Mouse (Mus musculus) layer of hippocampus, adult 8-10 months (tissue): ENCODE data around the gene Hddc3. TPM values are rescaled to one million over a fixed set of nuclear protein-coding genes. Genes with fewer than 3 reads are reported as not detected.
"Not testable (repeated sequence)": the region's sequence is repeated elsewhere in the genome, so short reads cannot be mapped to it uniquely, and the experiment has no call there.

Experiments
- DNase-seq, 2 experiments: peaks; one replicate each; pipeline ENCODE4 v3.0.0; 2022; ENCODE audit warnings: low spot score in 2 of 2
- total RNA-seq, 4 experiments: library from RNA; stranded (reverse); gene quantifications; 2 replicates each; pipeline ENCODE4 v1.2.4; 2022

The Hddc3 gene
- total RNA-seq, result 10 to 100 TPM; 37.7 to 55.7 (median 49.0) TPM

DNA sequence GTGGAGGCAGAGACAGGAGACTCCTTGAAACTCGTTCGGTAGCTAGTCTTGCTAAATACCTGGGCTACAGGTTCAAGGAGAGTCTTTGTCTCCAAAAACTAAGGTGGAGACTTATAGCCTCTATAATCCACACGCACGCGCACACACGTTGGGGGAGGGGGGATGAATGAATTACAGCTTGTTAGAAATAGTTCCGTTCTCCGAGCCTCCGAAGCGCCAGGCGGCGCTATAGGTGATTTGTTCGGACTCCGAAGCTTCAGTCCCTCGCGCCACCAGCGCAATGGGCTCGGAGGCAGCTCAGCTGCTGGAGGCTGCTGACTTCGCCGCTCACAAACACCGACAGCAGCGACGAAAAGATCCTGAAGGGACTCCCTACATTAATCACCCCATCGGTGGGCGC lies at the start of gene Hddc3:
Hddc3 (plus strand) TSS at position 247 of the 400 bp plus-strand sequence.
- peak; percentile 93 to 97 for DNase-seq

DNA sequence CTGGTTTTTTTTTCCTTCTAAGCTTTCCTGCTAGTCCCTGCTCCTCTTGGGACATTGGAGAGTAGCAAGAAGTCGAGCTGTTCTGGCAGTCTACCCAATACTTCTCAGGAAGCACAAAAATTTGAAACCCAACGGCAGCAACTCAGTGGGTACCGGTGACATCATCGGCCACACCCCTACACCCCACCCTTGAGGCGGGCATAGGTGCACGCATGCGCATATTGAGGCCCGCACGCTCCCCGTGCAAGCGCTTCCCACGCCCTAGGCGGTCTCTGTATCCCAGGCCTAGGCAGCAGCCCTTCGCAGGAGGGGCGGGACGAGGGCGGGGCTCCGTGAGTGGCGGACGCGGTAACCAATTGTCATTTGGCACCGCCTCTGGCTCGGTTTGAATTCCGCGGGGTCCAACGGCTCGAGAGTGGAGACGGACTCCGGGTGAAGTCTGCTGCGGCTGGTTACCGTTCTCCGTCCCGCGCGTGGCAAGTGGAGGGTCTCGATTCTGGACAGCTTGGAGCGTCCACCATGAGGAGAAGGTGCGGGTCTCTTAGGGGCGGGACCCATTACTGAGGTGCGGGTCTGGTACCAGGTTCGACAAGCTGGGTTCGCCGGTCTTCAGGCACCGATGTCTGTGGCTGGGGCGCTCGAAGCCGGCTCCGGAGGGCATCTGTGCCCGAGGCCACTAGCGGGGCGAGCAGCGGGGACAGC lies 48.7 kb upstream of the Hddc3 start, which contains the start of gene Prc1:
Prc1 (plus strand) TSS at position 389 of the 702 bp plus-strand sequence.
- peak; percentile 97 to 99 for DNase-seq

DNA sequence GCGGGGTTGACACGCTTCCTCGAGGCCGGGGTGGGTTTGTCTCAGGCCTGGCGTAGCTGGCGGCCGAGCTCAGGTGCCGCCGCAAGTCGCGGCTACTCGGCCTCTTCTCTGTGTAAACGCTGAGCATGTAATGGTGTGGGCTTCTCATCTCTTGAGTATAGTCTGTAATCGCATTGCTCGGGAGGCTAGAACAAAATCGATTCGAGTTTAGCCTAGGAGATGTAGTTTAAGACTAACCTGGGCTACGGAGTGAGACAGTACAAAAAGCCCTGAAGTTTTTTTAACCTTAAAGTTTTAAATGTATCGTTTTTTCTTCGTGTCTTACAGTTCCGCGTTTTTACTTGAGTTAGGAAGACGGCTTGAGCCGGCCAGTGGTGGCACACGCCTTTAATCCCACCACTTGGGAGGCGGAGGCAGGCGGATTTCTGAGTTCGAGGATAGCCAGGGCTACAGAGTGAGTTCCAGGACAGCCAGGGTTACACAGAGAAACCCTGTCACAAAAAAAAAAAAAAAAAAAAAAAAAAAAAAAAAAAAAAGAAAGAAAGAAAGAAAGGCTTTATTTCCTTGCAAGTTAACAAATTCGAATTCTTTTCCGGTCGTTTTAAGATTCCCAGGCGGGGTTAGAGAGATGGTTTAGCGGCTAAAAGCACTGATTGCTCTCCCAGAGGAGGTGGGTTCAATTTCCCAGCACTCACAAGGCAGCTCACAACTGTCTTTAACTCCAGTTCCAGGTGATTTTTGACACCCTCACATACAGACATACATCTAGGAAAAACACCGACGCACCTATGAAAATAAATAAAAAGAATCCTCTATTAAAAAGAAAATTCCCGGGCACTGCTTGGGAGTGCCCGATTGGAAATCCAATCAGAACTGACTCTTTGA lies 47.9 kb upstream of the Hddc3 start:
- DNase-seq, result no peak

DNA sequence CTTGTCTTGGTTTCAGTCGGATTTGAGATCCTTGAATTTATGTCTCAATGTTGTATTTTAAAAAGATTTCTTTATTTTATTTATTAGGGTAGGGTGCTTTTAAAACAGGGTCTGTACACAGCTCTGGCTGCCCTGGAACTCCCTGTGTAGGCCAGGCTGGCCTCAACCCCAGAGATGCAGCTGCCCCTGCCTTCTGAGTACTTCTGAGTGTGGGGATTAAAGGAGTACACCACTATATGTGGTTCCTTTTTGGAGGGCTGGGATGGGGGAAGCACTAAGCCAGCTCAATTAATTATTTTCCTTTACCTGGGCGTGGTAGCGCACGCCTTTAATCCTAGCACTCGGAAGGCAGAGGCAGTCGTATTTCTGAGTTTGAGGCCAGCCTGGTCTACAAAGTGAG lies 46.4 kb upstream of the Hddc3 start:
- DNase-seq, result no peak

DNA sequence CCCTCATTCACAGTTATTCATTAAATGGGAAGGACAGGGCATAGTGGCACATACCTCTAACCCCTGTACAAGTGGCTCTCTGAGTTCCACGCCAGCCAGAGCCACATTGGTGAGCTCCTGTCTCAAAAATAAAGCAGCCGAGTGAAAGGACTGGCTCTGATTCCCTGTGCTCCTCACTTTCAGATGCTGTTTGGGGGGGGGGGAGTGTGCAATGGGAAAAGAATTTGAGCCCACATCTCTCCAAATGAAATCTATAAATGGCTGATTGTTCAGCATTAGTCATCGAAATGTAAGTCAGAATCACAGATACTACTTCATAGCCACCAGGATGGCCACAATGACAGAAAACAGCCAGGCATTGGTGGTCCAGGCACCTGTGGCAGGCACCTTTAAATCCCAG lies 45.9 kb upstream of the Hddc3 start:
- DNase-seq, result no peak

DNA sequence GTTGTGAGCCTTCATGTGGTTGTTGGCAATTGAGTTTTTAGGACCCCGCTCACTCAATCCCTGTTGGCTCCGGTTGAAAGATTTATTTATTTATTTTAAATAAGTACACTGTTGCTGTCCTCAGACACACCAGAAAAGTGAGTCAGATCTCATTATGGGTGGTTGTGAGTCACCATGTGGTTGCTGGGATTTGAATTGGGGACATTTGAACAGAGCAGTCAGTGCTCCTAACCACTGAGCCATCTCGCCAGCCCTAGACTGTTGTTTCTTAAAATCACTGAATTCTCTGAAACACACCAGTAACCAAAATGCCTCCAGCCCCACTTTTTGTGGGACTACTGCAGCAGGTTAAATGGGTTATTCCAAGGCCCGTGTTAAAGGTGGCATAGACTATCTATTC lies 44.1 kb upstream of the Hddc3 start:
- no peak for DNase-seq

DNA sequence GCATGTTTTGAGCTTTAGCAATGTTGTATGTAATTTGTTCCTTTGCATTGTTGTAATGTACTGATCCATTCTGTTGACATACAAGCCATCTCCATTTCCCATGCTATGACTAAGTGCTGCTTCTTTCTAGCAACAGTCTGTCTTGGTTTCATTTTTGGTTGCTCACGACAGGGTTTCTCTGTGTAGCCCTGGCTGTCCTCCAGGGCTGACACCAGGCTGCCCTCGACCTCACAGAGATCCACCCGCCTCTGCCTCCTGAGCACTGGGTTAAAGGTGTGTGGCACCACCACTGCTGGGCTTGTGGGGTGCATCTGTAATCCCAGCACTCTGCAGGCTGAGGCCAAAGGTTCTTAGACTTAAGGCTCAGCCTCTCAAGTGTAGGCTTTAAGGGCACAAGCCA lies 43.3 kb upstream of the Hddc3 start:
- DNase-seq, result no peak

DNA sequence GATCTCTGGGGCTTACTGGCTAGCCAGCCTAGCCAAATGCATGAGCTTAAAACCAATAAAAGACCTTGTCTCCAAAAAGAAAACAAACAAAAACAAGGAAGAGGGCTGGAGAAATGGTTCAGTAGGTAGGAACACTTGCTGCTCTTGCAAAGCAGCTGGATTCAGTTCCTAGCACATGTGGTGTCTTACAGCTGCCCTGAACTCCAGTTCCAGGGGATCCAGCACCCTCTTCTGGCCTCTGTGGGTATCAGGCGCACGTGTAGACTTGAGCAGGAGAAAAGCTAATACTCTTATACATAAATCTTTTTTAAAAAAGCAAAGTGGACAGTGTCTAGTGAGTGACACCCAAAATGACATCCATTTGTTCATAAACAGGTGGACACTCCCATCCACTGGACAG lies 41.4 kb upstream of the Hddc3 start:
- no peak for DNase-seq

DNA sequence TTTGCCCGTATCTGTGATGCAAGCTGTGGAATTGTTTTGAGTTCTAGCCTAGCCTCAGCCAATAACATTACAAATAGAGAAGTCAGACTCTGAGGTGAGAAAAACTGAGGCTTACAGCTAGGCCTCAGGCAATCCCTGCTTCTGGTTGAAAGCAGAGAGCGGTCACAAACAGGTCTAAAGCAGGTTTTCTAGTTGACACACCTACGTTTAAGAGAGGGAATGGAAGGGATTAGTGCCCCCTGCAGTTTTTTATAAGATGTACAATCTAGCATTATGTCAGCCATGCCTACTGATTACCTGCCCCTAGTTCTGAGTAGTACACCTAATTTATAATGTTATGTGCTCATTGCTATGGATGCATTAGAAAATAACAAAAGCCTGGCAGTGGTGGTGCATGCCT lies 35.1 kb upstream of the Hddc3 start:
- DNase-seq, result no peak

DNA sequence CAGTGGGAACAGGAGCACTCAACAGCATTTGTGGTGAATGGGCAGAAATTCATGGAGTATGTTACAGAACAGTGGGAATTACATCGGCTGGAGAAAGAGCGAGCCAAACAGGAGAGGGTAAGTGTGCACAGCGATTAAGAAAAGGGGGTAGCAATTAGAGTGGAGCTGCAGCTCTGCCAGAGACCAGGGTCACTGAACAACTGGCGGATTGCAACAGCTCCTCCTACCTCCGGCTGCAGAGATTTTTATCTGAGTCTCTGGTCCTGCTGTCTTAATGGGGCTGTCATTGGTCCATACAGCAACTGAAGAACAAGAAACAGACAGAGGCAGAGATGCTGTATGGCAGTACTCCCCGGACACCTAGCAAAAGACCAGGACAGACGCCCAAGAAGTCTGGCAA lies 32.1 kb upstream of the Hddc3 start:
- DNase-seq, result no peak

DNA sequence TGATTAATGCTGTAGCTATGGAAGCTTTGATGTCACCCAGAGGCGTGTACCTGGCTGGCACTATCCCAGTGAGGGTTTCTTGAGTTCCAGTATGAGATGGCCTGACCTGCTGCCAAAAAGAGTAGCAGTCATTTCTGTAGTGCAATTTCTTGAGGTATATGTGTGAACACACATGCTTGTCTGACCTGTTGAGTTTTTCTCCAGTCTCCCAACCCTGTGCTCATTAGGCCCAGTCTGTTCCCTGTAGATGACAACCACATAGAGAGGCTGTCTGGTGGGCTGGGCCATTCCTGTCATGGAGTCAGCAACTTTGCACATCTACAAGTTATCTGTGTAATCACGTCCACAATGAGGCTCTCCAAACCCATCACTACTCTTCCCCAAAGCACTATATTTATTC lies 27.2 kb upstream of the Hddc3 start:
- DNase-seq, result no peak

DNA sequence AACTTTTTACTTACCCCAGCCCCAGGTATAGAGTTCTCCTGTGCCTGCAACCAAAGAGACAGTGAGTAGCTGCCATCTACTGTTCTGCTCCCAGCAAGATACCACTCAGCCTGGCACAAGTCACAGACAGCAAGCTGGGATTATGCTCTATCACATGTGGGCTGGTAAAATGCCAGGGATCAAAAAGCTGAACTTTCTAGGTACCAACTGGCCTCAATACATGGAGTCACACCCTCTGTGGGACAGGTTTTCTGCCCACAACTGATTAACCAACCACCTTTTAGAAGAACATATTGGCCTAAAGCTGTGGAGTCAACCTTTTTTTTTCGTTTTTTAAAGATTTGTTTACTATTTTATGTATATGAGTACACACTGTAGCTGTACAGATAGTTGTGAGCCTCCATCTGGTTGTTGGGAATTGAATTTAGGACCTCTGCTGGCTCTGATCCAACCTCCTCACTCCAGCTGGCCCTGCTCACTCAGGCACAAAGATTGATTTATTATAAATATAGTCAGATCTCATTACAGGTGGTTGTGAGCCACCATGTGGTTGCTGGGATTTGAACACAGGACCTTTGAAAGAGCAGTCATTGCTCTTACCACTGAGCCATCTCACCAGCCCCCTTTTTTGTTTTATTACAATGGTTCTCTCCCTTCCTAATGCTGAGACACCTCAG lies 25.3 kb upstream of the Hddc3 start:
- no peak for DNase-seq

DNA sequence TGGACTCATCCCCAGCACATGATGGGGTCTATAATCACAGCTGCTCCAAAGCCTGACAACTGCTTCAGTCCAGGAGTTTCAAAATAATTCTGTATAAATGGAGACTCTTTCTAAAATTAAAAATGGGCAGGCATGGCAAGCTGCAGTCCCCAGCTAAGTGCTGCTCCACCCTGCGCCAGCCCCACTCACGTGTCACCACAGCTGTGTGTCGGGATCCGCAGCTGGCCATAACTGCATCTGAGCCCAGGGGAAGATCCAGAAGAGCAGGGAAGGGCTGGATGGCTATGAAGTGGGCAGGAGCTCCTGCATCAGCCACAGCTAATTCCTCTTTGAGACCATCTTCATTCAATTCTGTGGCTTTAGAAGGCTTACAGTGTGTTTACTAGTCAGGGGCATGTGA lies 24.2 kb upstream of the Hddc3 start:
- DNase-seq, result no peak

DNA sequence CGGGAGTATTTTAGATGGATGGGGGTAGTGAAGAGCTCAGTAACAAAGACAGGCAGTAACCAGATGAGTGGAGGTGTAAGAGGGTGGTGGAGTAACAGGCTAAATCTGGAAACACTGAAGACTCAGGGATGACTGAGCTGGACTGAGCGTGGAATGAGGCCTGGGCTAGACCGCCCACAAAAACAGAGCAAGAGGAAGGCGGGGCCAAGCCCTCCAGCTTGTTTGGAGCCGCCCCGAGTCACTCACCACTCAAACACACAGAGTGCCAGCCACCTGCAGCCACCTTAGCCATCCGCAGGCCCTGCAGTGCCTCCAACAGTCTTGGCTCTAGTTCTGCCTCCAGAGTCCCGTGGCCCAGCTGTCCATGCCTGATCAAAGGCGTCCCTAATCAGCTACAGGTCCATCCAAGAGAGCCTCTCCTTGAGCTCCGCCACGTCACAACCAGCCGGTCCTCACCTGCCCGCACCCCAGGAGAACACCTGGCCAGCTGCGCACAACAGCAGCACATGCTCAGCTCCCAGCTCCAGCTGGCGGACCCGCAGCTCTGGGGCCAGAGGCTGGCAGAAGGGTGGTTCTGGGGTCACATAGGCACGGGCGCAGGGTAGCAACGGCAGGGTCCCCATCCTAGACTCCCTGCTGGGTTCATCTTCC lies 22.9 kb upstream of the Hddc3 start:
- DNase-seq, result no peak

DNA sequence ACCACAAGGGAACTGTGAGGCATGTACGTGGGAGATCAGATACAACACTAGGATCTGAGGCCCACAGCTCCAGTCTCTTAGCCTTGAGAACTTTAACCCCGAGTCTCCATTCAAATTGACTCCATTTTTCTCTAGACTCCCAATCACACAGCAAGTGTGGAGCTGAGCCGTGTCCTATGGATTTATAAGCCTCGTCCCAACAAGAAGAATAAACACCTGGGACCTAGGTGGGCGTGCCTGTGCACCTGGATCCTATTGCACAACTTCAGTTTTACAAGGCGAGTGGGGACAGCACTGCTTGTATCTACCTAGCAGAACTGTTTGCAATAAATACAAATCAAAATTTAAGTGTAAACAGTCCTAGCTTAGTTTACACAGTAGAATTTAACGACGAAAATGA lies 19.6 kb upstream of the Hddc3 start:
- DNase-seq, result no peak

DNA sequence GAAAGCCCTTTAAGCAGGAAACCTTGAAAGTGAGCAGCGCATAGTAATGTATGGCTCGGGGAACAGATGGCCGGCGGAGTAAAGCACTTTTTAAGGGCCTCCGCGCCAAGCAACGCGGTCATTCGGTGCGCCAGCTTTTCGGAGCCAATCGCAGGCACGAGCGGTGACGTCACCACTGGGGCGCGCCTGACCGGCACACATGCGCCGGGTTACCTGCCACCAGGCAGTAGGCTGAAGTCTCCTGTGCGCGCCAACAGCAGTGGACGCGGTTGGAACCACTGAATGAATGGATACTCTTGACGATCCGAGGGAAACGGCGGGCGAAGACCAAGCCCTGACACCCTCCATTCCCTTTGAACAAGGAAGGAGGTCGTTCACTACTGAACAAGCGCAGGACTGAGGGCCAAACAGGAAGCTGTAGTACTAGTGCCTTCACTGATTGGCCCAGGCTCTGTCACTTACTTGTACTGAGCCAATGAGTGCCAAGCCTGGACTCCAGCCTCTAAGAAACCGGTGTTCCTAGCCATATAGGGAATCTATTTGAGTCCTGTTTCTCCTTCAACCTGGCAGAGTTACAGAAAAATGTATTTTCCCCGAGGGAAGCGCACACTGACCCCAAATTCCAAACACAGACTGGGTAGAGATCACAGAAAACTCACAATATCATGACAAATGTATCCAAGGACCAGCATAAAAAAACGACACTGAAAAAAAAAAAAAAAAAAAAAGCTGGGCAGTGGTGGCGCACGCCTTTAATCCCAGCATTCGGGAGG lies 18.7 kb upstream of the Hddc3 start, which contains the start of gene Rccd1:
Rccd1 (minus strand) TSS at position 412 of the 773 bp plus-strand sequence.
- DNase-seq, result peak; percentile 94 to 95

DNA sequence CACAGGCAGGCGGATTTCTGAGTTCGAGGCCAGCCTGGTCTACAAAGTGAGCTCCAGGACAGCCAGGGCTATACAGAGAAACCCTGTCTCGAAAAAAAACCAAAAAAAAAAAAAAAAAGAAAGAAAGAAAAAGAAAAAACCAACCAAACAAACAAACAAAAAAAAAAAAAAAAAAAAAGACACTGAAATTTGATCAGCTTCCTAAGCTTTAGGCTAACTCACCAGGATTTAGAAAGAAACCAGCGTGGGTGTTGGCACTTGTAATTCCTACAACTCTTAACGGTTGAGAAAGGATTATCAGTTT lies 18.1 kb upstream of the Hddc3 start:
- DNase-seq, result not testable (repeated sequence)

DNA sequence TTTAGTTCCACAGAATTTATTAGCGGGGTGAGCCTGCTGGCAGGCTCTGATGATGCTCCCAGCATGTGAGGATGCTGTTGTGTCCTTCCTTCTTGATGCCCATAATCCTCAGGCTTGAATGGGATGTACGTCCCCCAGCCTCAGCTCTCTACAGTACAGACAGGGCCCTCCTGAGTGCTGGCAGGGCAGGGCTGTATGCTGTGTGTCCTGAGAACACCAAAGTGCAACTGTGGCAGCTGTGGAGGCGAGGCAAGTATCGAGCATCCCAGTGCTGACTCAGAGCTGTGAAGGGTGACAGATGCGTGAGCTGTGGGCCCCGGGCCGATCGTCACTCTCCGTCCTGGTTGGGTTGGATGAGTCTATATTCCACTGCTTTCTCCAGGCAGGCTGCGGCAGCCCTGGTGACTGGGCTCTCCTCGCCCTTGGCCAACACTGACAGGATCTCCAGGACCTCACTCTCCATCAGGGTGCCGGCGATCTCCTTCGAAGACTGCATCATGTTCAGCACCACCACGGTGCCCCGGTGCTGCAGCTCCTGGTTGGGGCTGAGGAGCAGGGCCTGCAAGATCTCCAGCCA lies 17.5 kb upstream of the Hddc3 start:
- peak in 1 of 2 experiments; percentile 22 for DNase-seq

DNA sequence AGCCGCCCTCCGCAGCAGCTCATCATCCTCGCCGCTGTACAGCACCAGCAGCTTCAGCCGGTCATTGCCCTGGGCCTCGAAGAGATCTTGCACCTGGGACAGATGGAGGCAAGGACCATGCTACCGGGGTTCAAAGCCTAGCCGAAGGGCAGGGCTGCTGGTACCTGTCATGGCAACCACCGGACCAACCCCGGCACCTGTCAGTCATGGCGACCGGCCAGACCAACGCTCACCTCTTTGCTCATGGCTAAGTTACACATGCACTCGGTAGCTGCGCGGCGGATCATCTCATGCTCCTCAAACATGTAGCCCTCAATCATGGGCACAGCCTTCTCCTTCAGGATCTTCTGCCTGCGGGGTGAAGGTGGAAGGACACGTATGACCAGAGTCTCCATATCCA lies 16.8 kb upstream of the Hddc3 start:
- peak in 1 of 2 experiments; percentile 28 for DNase-seq

DNA sequence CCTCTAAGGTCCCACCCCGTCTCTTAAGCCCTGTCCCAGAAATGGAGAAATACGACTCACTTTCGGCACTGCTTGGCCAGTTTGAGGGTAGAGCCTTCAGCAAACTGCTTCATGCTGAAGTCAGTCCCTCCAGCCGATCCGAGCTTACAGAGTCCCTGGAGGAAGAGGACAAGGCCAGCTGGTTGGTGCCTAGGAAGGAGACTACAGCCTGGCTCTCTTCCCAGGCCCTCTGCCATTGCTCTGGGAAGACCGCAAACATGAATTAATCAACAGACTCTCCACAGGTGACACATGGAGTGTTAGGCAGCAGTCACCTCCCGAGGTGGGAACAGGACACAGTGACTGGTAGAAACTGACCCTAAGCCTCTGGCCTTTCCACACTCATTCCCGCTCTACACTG lies 12.6 kb upstream of the Hddc3 start:
- no peak for DNase-seq

DNA sequence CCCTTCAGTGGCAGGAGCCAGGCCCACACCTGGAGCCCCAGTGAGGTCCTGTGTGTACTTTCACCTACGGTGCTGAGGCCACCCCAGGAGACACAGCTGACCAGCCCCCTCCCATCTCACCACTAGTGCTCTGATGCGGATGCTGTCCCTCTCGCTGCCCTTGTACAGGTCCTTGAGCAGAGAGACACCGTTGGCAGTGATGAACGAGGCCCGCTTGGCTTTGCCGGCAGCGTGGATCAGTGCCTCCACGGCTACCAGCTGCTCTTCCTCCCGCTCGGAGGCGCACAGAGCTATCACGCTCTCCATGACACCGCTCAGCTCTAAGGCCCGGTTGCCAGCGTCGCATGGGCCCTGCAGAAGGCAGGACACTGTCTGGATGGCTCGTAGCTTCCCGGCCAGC lies 11.5 kb upstream of the Hddc3 start:
- no peak for DNase-seq
